Mouse (Mus musculus) CD8-positive naive resting alpha-beta T cell, adult 2 months (primary cell): ENCODE data around the gene Atf6.

Source experiments
- DNase-seq, 2 experiments: peaks; one replicate each; pipeline ENCODE4 v3.0.0; 2022; ENCODE audit warnings: low read depth in 2 of 2, low spot score in 2 of 2

Atf6 gene

GRCm38 (mm10) chr1:170867691-170868105 is at the start of gene Atf6:
Gene Atf6 (minus strand): TSS chr1:170867771.
- DNase-seq = peak; percentile 65 to 74

GRCm38 (mm10) chr1:170915657-170916056 is 48.1 kb upstream of the Atf6 start:
- DNase-seq = no peak

GRCm38 (mm10) chr1:170912891-170913615 is 45.5 kb upstream of the Atf6 start, which contains the start of gene Fcrlb:
Gene Fcrlb (minus strand): TSS chr1:170912941.
- no peak for DNase-seq

- DNase-seq = no peak
Observed at GRCm38 (mm10) chr1:170911907-170912660, 44.5 kb upstream of the Atf6 start.

- DNase-seq = no peak
Observed at GRCm38 (mm10) chr1:170908341-170908740, 40.8 kb upstream of the Atf6 start.

- no peak for DNase-seq
Observed at GRCm38 (mm10) chr1:170907456-170908191, 40.1 kb upstream of the Atf6 start.

GRCm38 (mm10) chr1:170907111-170907455 is 39.5 kb upstream of the Atf6 start:
- no peak for DNase-seq

GRCm38 (mm10) chr1:170903485-170903884 is 35.9 kb upstream of the Atf6 start:
- DNase-seq = no peak

- DNase-seq = peak; percentile 70 to 80
Observed at GRCm38 (mm10) chr1:170901536-170902238, 34.1 kb upstream of the Atf6 start.

GRCm38 (mm10) chr1:170900799-170901467 is 33.4 kb upstream of the Atf6 start:
- peak in 1 of 2 experiments; percentile 51 for DNase-seq

GRCm38 (mm10) chr1:170898413-170899075 is 31.0 kb upstream of the Atf6 start:
- DNase-seq = no peak

GRCm38 (mm10) chr1:170896651-170897281 is 29.2 kb upstream of the Atf6 start:
- DNase-seq = no peak

- peak in 1 of 2 experiments; percentile 45 for DNase-seq
Observed at GRCm38 (mm10) chr1:170894603-170895602, 27.3 kb upstream of the Atf6 start.

GRCm38 (mm10) chr1:170892279-170892678 is 24.7 kb upstream of the Atf6 start:
- DNase-seq = no peak

- no peak for DNase-seq
Observed at GRCm38 (mm10) chr1:170891646-170892045, 24.1 kb upstream of the Atf6 start.

- no peak for DNase-seq
Observed at GRCm38 (mm10) chr1:170889310-170889709, 21.7 kb upstream of the Atf6 start.

GRCm38 (mm10) chr1:170886044-170886458 is 18.5 kb upstream of the Atf6 start:
- no peak for DNase-seq

- peak; percentile 80 for DNase-seq
Observed at GRCm38 (mm10) chr1:170884978-170885561, 17.5 kb upstream of the Atf6 start, which contains the start of the genes Gm26620 and Dusp12. Gene Gm26620 (plus strand): TSS chr1:170885065. Gene Dusp12 (minus strand): TSS chr1:170885540.
